Mouse (Mus musculus): Measurements from ENCODE around the gene Vps36. TPM values are rescaled to one million over a fixed set of nuclear protein-coding genes. Genes with fewer than 3 reads are reported as not detected.

Gene Vps36
- polyA plus RNA-seq, 1 experiment, result 24.5 TPM

GRCm38 (mm10) chr8:22226361-22226760 is 33.8 kb downstream of the Vps36 start:
- no peak for TF ChIP-seq POLR2A (IDR thresholded peaks at IDR 0.05; ENCODE audit: control insufficient read depth, low read depth, low read length)
- TF ChIP-seq CTCF (IDR thresholded peaks at IDR 0.05; ENCODE audit: control insufficient read depth, insufficient read depth, insufficient replicate concordance, low read depth, low read length), result no peak
- H3K27ac ChIP-seq (ENCODE audit: control insufficient read depth, insufficient read depth, low read depth, low read length), result no peak overlapping the region
- H3K36me3 ChIP-seq (ENCODE audit: control insufficient read depth, insufficient read depth, low read length), result no peaks in the 10 kb centered on the region
- no peaks in the 10 kb centered on the region for H3K27me3 ChIP-seq (ENCODE audit: control insufficient read depth, insufficient read depth, low read length)
- H3K4me1 ChIP-seq (ENCODE audit: control insufficient read depth, insufficient read depth, low read length), result peaks cover 8% of the 10 kb centered on the region
- H3K4me3 ChIP-seq (ENCODE audit: control insufficient read depth, low read depth, low read length), result no peak overlapping the region

GRCm38 (mm10) chr8:22227061-22227877 is 34.7 kb downstream of the Vps36 start, which contains the start of gene Thsd1:
Gene Thsd1 (plus strand): TSS chr8:22227313.
- no peaks in the 10 kb centered on the region for H3K27me3 ChIP-seq (ENCODE audit: control insufficient read depth, insufficient read depth, low read length)
- H3K4me3 ChIP-seq (ENCODE audit: control insufficient read depth, low read depth, low read length), result peak within 1 kb of the TSS; percentile 75
- H3K27ac ChIP-seq (ENCODE audit: control insufficient read depth, insufficient read depth, low read depth, low read length), result no peak within 1 kb of the TSS
- TF ChIP-seq CTCF (IDR thresholded peaks at IDR 0.05; ENCODE audit: control insufficient read depth, insufficient read depth, insufficient replicate concordance, low read depth, low read length), result no peak
- TF ChIP-seq POLR2A (IDR thresholded peaks at IDR 0.05; ENCODE audit: control insufficient read depth, low read depth, low read length), result no peak
- peaks cover 8% of the 10 kb centered on the region for H3K4me1 ChIP-seq (ENCODE audit: control insufficient read depth, insufficient read depth, low read length)
- no peaks in the 10 kb centered on the region for H3K36me3 ChIP-seq (ENCODE audit: control insufficient read depth, insufficient read depth, low read length)

- Histone ChIP-seq H3K27ac (ENCODE audit: control insufficient read depth, insufficient read depth, low read depth, low read length) (no peak overlapping the region), H3K4me3 (ENCODE audit: control insufficient read depth, low read depth, low read length) (no peak overlapping the region)
- TF ChIP-seq POLR2A (IDR thresholded peaks at IDR 0.05; ENCODE audit: control insufficient read depth, low read depth, low read length) (no peak), CTCF (IDR thresholded peaks at IDR 0.05; ENCODE audit: control insufficient read depth, insufficient read depth, insufficient replicate concordance, low read depth, low read length) (no peak)
Observed at GRCm38 (mm10) chr8:22228621-22229020, 36.0 kb downstream of the Vps36 start.

GRCm38 (mm10) chr8:22242986-22243385 is 50.4 kb downstream of the Vps36 start:
- Histone ChIP-seq H3K27ac (ENCODE audit: control insufficient read depth, insufficient read depth, low read depth, low read length) (no peak overlapping the region), H3K4me3 (ENCODE audit: control insufficient read depth, low read depth, low read length) (no peak overlapping the region), H3K4me1 (ENCODE audit: control insufficient read depth, insufficient read depth, low read length) (no peaks in the 10 kb centered on the region), H3K36me3 (ENCODE audit: control insufficient read depth, insufficient read depth, low read length) (no peaks in the 10 kb centered on the region), H3K27me3 (ENCODE audit: control insufficient read depth, insufficient read depth, low read length) (no peaks in the 10 kb centered on the region)
- TF ChIP-seq CTCF (IDR thresholded peaks at IDR 0.05; ENCODE audit: control insufficient read depth, insufficient read depth, insufficient replicate concordance, low read depth, low read length), result no peak
- TF ChIP-seq POLR2A (IDR thresholded peaks at IDR 0.05; ENCODE audit: control insufficient read depth, low read depth, low read length), result no peak

More at GRCm38 (mm10) chr8:22228621-22229020, 36.0 kb downstream of the Vps36 start:
- no peaks in the 10 kb centered on the region for H3K36me3 ChIP-seq (ENCODE audit: control insufficient read depth, insufficient read depth, low read length)
- H3K27me3 ChIP-seq (ENCODE audit: control insufficient read depth, insufficient read depth, low read length), result no peaks in the 10 kb centered on the region
- peaks cover 5% of the 10 kb centered on the region for H3K4me1 ChIP-seq (ENCODE audit: control insufficient read depth, insufficient read depth, low read length)

- no peak for TF ChIP-seq CTCF (IDR thresholded peaks at IDR 0.05; ENCODE audit: control insufficient read depth, insufficient read depth, insufficient replicate concordance, low read depth, low read length)
- TF ChIP-seq POLR2A (IDR thresholded peaks at IDR 0.05; ENCODE audit: control insufficient read depth, low read depth, low read length), result no peak
- Histone ChIP-seq H3K27ac (ENCODE audit: control insufficient read depth, insufficient read depth, low read depth, low read length) (no peak overlapping the region), H3K27me3 (ENCODE audit: control insufficient read depth, insufficient read depth, low read length) (no peaks in the 10 kb centered on the region), H3K36me3 (ENCODE audit: control insufficient read depth, insufficient read depth, low read length) (no peaks in the 10 kb centered on the region), H3K4me1 (ENCODE audit: control insufficient read depth, insufficient read depth, low read length) (no peaks in the 10 kb centered on the region), H3K4me3 (ENCODE audit: control insufficient read depth, low read depth, low read length) (no peak overlapping the region)
Observed at GRCm38 (mm10) chr8:22245663-22246062, 53.1 kb downstream of the Vps36 start.

- Histone ChIP-seq H3K27me3 (ENCODE audit: control insufficient read depth, insufficient read depth, low read length) (no peaks in the 10 kb centered on the region), H3K4me3 (ENCODE audit: control insufficient read depth, low read depth, low read length) (no peak overlapping the region), H3K4me1 (ENCODE audit: control insufficient read depth, insufficient read depth, low read length) (no peaks in the 10 kb centered on the region), H3K27ac (ENCODE audit: control insufficient read depth, insufficient read depth, low read depth, low read length) (no peak overlapping the region), H3K36me3 (ENCODE audit: control insufficient read depth, insufficient read depth, low read length) (no peaks in the 10 kb centered on the region)
- no peak for TF ChIP-seq CTCF (IDR thresholded peaks at IDR 0.05; ENCODE audit: control insufficient read depth, insufficient read depth, insufficient replicate concordance, low read depth, low read length)
- no peak for TF ChIP-seq POLR2A (IDR thresholded peaks at IDR 0.05; ENCODE audit: control insufficient read depth, low read depth, low read length)
Observed at GRCm38 (mm10) chr8:22247956-22248355, 55.3 kb downstream of the Vps36 start.

GRCm38 (mm10) chr8:22249080-22249479 is 56.5 kb downstream of the Vps36 start:
- H3K27ac ChIP-seq (ENCODE audit: control insufficient read depth, insufficient read depth, low read depth, low read length), result no peak overlapping the region
- no peaks in the 10 kb centered on the region for H3K27me3 ChIP-seq (ENCODE audit: control insufficient read depth, insufficient read depth, low read length)
- H3K36me3 ChIP-seq (ENCODE audit: control insufficient read depth, insufficient read depth, low read length), result no peaks in the 10 kb centered on the region
- H3K4me1 ChIP-seq (ENCODE audit: control insufficient read depth, insufficient read depth, low read length), result no peaks in the 10 kb centered on the region
- H3K4me3 ChIP-seq (ENCODE audit: control insufficient read depth, low read depth, low read length), result no peak overlapping the region
- no peak for TF ChIP-seq POLR2A (IDR thresholded peaks at IDR 0.05; ENCODE audit: control insufficient read depth, low read depth, low read length)
- TF ChIP-seq CTCF (IDR thresholded peaks at IDR 0.05; ENCODE audit: control insufficient read depth, insufficient read depth, insufficient replicate concordance, low read depth, low read length), result no peak

Measured in testis, adult 2 months (tissue).